Mouse (Mus musculus) spleen, adult 2 months (tissue): ENCODE data around the gene Ntpcr.

ENCODE experiments used
- CTCF ChIP-seq: fragments of 200-500 bp; IDR thresholded peaks from 2 replicates; pipeline ENCODE4 v1.5.1; 2011; ENCODE audit warnings: mild to moderate bottlenecking, inconsistent platforms; ENCODE audit not compliant: insufficient read depth, insufficient read length, insufficient replicate concordance; ENCODE audit errors: extremely low read depth
- POLR2A ChIP-seq: fragments of 200-500 bp; IDR thresholded peaks from 2 replicates; pipeline ENCODE4 v1.6.1; 2011; ENCODE audit warnings: low read depth, low read length, inconsistent platforms

- no peak for TF ChIP-seq CTCF
- no peak for TF ChIP-seq POLR2A
Measured at GRCm38 (mm10) chr8:125704434-125704833, 25.3 kb upstream of the Ntpcr start.
